Mouse (Mus musculus) lung, postnatal 36 days (tissue): ENCODE data around the gene 1110017D15Rik.

Experiments used
- DNase-seq: peaks from one replicate; pipeline ENCODE4 v3.0.0; 2022; ENCODE audit warnings: mixed read lengths

The 1110017D15Rik gene

DNA sequence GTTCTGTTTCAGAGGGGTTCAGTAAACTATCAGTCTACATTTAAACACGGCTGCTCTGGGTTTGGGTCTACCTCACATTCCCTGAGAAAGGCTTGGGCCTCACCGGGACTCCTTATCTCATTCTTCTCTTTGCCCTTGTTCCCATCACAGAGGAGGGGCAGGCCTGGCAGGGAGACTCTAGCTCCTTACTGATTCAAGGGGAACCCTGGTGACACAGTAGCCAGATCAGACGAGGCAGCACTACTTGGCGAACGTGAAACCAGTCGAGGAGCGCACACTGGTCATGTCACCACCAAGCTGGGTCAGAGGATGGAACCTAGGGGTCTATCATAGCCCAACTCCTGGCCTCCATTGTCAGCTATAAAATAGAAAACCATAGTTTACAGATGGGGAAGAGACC lies 9.1 kb downstream of the 1110017D15Rik start:
- no peak for DNase-seq

DNA sequence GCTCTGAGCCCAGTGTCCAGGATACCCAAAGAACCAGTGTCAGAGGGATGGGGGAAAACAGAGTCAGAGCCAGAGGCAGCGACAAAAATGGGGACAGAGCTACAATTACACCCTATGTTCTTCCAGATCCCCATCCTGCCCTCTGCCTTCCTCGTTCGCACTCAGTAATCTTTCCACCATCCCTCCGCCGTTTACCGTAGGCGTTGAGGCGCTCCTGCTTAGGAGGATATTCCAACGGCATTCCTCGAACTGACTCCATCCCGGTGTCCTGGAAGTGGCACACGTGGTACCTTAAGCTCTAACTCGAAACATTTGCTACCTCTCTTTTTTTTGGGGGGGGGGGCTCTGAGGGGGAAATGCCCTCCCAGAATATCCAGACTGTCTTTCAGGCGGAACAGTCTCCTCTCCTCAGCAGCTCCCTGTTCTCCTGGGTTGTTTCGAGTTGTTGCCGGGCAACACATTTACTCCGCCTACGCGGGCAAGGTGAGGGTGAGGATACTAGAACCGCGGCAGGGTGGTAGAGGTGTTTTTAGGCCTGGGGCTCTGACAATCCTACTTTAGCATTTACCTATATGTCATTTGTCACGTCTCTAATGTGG lies 9.7 kb downstream of the 1110017D15Rik start:
- DNase-seq: no peak

- DNase-seq: peak; percentile 94
Observed at GRCm38 (mm10) chr4:41506906-41507305, 10.2 kb downstream of the 1110017D15Rik start.

DNA sequence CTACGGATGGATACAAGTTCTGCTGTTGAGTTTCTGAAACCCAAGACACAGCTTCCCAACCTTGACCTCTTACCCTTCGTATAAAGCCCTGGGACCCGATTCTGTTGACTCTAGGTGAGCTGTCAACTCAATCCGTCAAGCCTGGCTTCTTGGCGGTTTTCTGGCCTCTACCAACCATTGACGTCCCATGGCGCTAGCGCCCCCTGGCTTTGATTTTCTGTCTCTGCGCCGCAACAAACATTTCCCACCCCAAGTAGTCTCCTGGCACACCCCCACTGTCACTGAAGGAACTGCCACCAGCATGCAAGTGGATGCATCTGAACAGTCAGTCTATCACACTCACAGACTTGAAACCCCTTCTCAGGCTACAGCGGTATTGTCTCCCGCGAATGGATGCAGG lies 11.0 kb downstream of the 1110017D15Rik start:
- DNase-seq: peak; percentile 81

- peak; percentile 47 for DNase-seq
Observed at GRCm38 (mm10) chr4:41505131-41505551, 12.0 kb downstream of the 1110017D15Rik start.

- DNase-seq: no peak
Observed at GRCm38 (mm10) chr4:41504325-41504724, 12.8 kb downstream of the 1110017D15Rik start.

- peak; percentile 100 for DNase-seq
Observed at GRCm38 (mm10) chr4:41502986-41503412, 14.1 kb downstream of the 1110017D15Rik start, which contains the start of gene AI464131. TSS of gene AI464131 (minus strand) at chr4:41503076.

GRCm38 (mm10) chr4:41502171-41502940 lies 14.8 kb downstream of the 1110017D15Rik start:
- DNase-seq: peak; percentile 77

GRCm38 (mm10) chr4:41500787-41501186 lies 16.3 kb downstream of the 1110017D15Rik start:
- DNase-seq: no peak

DNA sequence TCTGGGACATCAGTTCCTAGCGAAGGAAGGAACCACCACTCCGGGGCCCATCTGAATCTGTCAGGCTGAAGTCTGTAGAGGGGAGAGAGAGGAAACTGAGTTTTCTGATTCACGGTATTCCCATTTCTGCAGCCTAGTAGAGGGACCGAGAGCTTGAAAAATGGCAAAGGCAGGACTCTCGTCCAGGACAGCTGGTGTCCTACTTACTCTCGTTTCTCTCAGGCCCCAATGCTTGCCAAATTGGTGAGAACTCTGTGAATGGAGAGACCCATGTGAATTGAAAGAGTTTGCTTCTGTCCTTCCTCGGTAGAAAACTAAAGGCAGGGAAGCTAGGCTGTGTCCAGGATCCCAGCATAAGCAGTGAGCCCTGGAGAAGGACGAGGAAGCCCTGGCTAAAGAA lies 17.5 kb downstream of the 1110017D15Rik start:
- no peak for DNase-seq

GRCm38 (mm10) chr4:41498921-41499391 lies 18.2 kb downstream of the 1110017D15Rik start:
- no peak for DNase-seq

- DNase-seq: no peak
Observed at GRCm38 (mm10) chr4:41497995-41498845, 18.9 kb downstream of the 1110017D15Rik start.

DNA sequence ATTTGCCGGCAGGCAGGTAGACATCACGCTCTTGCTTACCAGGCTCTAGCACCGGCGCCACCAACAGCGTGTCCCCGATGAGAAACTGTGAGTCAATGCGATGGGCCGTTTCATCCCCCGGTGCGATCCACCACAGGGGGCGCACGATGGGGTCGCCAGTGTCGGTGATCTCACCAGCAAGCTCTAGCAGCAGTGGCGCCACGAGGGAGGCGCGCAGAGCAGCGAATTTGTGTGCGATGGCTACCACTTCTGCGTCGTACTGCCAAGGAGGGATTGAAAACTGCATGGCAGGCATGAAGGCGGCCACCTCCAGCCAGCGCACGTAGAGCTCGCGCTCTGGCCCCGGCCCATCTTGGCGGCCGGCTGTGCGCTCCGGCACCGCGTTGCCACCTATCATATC lies 19.6 kb downstream of the 1110017D15Rik start:
- DNase-seq: no peak

DNA sequence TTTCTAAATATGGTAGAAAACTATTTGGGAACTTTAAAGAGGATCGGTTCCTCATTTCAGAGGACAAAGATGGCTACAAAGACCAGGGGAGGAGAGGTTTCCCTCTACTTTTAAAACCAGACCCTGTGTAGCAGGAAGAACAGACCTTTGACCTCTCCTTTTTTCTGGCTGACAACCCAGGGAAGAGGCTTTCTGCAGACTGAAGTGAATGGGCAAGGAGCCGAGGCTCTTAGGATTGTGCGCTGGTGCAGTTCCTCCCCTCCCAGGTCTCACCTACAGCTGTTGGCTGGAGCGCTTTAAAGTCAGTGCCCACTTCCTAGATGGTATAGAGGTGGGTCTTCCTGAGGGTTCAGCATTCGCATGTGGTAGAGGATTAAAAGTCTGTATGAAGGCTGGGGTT lies 20.1 kb downstream of the 1110017D15Rik start:
- DNase-seq: no peak

DNA sequence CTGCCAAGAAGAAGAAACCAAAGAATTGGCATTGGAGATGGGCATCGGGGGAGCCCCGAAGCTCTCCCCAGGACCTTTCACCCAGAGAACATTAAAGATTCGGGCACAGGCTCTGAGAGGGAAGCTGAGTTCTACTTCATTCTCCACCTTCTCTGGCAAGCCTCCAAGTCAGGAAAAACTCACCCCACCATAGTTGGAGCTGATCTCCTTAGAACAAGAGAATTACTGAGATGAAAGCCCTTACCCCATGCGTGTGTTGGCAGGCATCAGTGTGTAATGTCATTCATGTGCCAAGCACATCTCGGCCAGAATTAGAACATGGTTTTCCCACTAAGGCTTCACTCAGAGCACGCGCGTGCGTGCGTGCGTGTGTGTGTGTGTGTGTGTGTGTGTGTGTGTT lies 21.3 kb downstream of the 1110017D15Rik start:
- DNase-seq: peak; percentile 63

- DNase-seq: no peak
Observed at GRCm38 (mm10) chr4:41495076-41495475, 22.1 kb downstream of the 1110017D15Rik start.

DNA sequence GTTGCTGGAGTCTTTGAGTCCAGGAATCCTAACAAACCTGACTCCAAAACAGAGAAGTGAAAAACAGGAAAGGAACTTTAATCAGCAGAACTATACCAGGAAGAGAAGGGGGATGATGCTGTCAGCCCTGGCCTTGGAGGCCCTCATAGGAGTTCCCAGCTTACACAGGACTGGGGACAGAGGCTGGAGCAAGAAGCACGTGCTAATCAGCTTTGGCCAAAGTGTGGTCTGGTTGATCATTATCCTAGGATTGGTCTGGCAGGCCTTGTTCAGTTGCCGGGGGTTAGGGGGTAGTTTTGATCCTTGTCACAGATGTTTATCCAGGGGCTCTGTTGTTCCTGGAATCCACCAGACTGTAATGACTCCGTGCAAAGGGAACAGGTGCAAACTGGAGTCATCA lies 22.8 kb downstream of the 1110017D15Rik start:
- no peak for DNase-seq

DNA sequence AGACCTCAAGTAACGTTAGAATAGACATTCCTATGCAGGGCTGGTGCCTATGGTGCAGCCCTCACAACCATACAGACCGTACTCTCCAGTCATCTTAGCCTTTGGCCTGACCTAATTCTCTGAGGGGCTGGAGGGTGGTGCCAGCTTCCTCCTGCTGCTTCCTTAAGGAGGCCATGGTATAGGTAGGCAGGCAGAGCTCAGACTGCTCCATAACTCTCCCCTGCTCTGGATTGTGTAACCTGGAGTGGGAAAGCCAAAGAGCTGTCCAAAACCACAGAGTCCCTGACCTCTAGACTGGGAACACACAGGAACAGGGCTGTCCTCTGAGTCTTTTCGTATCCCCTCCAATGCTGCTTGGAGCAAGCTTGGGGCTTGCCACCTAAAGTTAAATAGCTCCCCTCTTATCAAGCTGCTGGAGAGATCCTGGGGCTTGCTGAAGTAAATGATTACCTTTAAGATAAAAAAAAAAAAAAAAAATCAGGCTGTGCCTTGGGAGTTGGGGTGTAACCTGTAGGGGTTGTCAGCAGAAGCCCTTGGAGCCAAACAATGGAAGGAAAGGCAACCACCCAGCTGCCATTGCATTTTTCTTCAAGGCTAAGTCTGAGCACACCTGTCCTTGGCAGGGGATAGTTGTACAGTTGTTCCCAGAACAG lies 23.5 kb downstream of the 1110017D15Rik start:
- peak; percentile 78 for DNase-seq

DNA sequence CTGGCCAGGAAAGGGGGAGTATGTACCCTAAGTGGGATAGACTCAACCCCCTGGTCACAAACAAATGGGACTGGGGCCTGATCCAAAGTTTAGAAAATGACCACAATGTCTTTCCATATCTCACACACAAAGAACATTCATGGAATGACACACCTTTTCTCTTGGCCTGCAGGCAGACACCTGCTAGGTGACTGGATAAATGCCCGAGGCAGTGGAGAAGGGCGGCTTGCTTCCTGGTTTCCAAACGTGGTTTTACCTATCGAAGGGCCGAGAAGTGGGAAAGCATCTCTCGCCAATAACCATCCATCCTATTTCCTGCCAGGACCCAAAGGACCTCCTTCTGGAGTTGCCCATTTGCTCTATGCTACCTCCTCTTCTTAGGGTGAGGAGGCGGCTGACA lies 24.2 kb downstream of the 1110017D15Rik start:
- no peak for DNase-seq

DNA sequence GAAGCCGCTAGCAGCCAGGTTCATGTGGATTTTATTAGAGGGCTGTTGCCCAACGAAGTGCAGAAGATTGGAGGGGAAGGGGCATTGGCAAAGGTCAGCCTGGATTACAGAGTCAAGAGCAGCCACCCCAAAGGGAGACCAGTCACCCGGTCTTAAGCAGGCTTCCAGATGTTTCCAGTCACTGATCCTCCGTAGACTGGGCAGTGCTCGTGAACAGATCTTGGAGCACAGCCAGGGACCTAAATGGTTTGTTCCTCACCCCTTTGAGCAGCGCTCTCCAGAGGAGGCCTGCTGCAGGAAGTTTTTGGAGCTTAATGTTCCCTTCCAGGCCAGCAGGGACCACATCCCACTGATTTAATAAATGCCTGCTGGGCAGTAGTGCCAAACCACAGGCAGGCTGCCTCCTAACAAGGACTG lies 35.5 kb downstream of the 1110017D15Rik start:
- DNase-seq: peak; percentile 80

- DNase-seq: peak; percentile 52
Observed at GRCm38 (mm10) chr4:41480254-41480653, 36.9 kb downstream of the 1110017D15Rik start.

GRCm38 (mm10) chr4:41479456-41479804 lies 37.7 kb downstream of the 1110017D15Rik start:
- peak; percentile 59 for DNase-seq
